ENCODE assay signal across 20 mouse cellular contexts in the genomic region with DNA sequence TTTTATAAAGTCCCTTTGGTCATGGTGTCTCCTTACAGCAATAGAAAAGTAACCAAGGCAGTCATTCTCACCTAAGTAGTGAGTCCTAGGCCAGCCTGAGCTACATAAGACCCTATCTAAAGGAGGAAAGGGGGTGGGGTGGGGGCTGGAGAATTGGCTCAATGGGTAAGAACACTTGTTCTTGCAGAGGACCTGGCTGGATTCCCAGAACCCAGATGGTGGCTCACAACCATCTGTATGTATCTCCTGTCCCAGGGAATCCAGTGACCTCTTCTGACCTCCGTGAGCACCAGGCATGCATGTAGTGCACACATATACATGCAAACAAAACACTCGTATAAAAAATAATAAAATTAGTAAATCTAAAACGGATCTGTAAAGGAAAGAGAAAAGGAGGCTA. TPM values are rescaled to one million over a fixed set of nuclear protein-coding genes. Genes with fewer than 3 reads are reported as not detected.
DNase-seq lines count a peak whose midpoint lies in the region; ATAC-seq lines count a peak whose summit lies in the region.
"Had no signal": no experiment of that assay in that cellular context is flagged by ENCODE, and none has a peak within 500 bp of the region (broad histone marks: within the 10 kb centered on the region; RNA-seq: fewer than 3 reads in every experiment).

No protein-coding gene starts in this region.

- peaks cover 28% of the 10 kb centered on the region for H3K4me1 ChIP-seq in heart, embryonic 10.5 days
- peaks cover 7% of the 10 kb centered on the region; the same call in 1 of the 2 replicates for H3K4me1 ChIP-seq in forebrain, embryonic 15.5 days

- H3K9ac ChIP-seq in forebrain, embryonic 15.5 days (replicated peaks) = no peak overlapping the region
- H3K9ac ChIP-seq: forebrain, postnatal 0 days; heart, embryonic 13.5 days; liver, embryonic 14.5 days had no signal

- no peaks in the 10 kb centered on the region for H3K27me3 ChIP-seq in heart, embryonic 10.5 days (ENCODE audit: insufficient read depth, poor library complexity, severe bottlenecking)
- no peaks in the 10 kb centered on the region for H3K27me3 ChIP-seq in forebrain, embryonic 15.5 days
- H3K27me3 ChIP-seq: heart, embryonic 13.5 days had no signal

- no peak overlapping the region for H3K4me3 ChIP-seq in heart, embryonic 10.5 days
- no peak overlapping the region for H3K4me3 ChIP-seq in forebrain, embryonic 15.5 days
- H3K4me3 ChIP-seq: heart, embryonic 13.5 days; midbrain, embryonic 10.5 days; myocyte had no signal

- no peak overlapping the region for H3K4me2 ChIP-seq in forebrain, embryonic 15.5 days (replicated peaks)
- H3K4me2 ChIP-seq: heart, embryonic 13.5 days had no signal

- no peak for ATAC-seq in forebrain, embryonic 15.5 days (replicated peaks)
- ATAC-seq: CD4-positive, CD25-positive, alpha-beta regulatory T cell, adult 4 months; forebrain, postnatal 0 days had no signal

- no peak overlapping the region for H3K27ac ChIP-seq in heart, embryonic 10.5 days
- no peak overlapping the region for H3K27ac ChIP-seq in forebrain, embryonic 15.5 days (replicated peaks)
- H3K27ac ChIP-seq: heart, embryonic 13.5 days; liver, embryonic 14.5 days; midbrain, embryonic 10.5 days had no signal

- DNase-seq in heart, postnatal 4 days = peak; percentile 45
- no peak for DNase-seq in heart, embryonic 10.5 days (ENCODE audit: low spot score)
- peak; percentile 29 for DNase-seq in right cerebral cortex, postnatal 4 days
- DNase-seq in right cerebral cortex, adult 2 months (ENCODE audit: low spot score in 2 of 2) = no peak
- peak; percentile 82 for DNase-seq in cerebellum, adult 9-10 months
- no peak for DNase-seq in frontal cortex, adult 2 months (ENCODE audit: extremely low spot score in 1 of 2, low spot score in 1 of 2)
- DNase-seq: adrenal gland, postnatal 10 days; forebrain, postnatal 0 days; gastrocnemius, postnatal 14 days; kidney, adult 8-10 months; kidney, postnatal 4 days; layer of hippocampus, postnatal 36 days; lung, postnatal 10 days; thymus, adult 18-20 months had no signal

- WGBS in heart, embryonic 10.5 days = 82% methylated on average over 3 of the region's 3 CpGs
- WGBS in forebrain, embryonic 15.5 days = 82% methylated on average over 3 of the region's 3 CpGs

- no peaks in the 10 kb centered on the region for H3K36me3 ChIP-seq in heart, embryonic 10.5 days
- no peaks in the 10 kb centered on the region for H3K36me3 ChIP-seq in forebrain, embryonic 15.5 days
- H3K36me3 ChIP-seq: heart, embryonic 13.5 days; midbrain, embryonic 10.5 days had no signal

- no peaks in the 10 kb centered on the region for H3K9me3 ChIP-seq in heart, embryonic 10.5 days
- no peaks in the 10 kb centered on the region for H3K9me3 ChIP-seq in forebrain, embryonic 15.5 days
- H3K9me3 ChIP-seq: heart, embryonic 13.5 days; midbrain, embryonic 10.5 days had no signal

RNA-seq across cellular contexts. Expression of a gene that starts 24.8 kb away (rescaled TPM):
- 10 to 100 TPM; 68.1 to 75.2 TPM for total RNA-seq in heart, postnatal 4 days (2021)
- 6.6 and 11.6 TPM in 2 replicates for polyA plus RNA-seq in heart, embryonic 10.5 days (2016; fragmentation: Nextera tagmentation; extraction: Ambion mirVana)
- 25.3 and 26.6 TPM in 2 replicates for polyA plus RNA-seq in frontal cortex, adult 2 months (2012; rRNA removed)
- polyA plus RNA-seq in forebrain, embryonic 15.5 days (2015; fragmentation: Nextera tagmentation; extraction: Ambion mirVana) = 43.4 and 46.7 TPM in 2 replicates

RNA-seq across cellular contexts. Expression of a gene that starts 33.6 kb away (rescaled TPM):
- total RNA-seq in heart, postnatal 4 days (2021) = 10 to 100 TPM; 83.0 to 83.3 TPM
- polyA plus RNA-seq in heart, embryonic 10.5 days (2016; fragmentation: Nextera tagmentation; extraction: Ambion mirVana) = 191 and 223 TPM in 2 replicates
- 58.4 and 61.0 TPM in 2 replicates for polyA plus RNA-seq in frontal cortex, adult 2 months (2012; rRNA removed)
- 149 TPM in 2 replicates for polyA plus RNA-seq in forebrain, embryonic 15.5 days (2015; fragmentation: Nextera tagmentation; extraction: Ambion mirVana)

Comparison
In these comparisons a context has a peak if more than half of its experiments do, and no peak if none do; other contexts are left out.
1. DNase-seq: peak in heart, postnatal 4 days (single experiment), right cerebral cortex, postnatal 4 days (single experiment) and cerebellum, adult 9-10 months (single experiment); none in heart, embryonic 10.5 days (single experiment), right cerebral cortex, adult 2 months (0 of 2) and frontal cortex, adult 2 months (0 of 2).